Comparison of ENCODE assay signal across 18 mouse cellular contexts in the genomic region with DNA sequence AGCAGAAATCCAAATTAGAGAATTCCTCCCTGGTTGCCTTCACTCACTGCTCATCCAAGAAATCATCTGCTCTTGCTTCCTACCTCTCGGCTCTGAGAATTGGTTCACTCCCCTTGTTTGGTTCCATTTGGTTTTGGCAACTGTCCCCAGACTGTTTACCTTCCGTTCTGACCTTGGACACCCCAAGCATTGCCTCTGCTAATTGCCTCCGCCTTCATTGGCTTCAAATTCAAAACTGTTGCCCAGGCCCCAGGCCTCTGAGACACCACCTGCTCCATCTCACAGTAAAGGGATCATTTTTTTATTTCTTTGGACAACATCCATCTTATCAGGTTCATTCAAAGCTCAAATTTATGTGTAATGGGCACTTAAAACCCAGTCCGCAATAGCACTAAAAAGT.
DNase-seq lines count a peak whose midpoint lies in the region; ATAC-seq and TF ChIP-seq lines count a peak whose summit lies in the region.
"Had no signal": no experiment of that assay in that cellular context is flagged by ENCODE, and none has a peak within 500 bp of the region (broad histone marks: within the 10 kb centered on the region; RNA-seq: fewer than 3 reads in every experiment).

No protein-coding gene starts in this region.

- no peak overlapping the region for H3K27ac ChIP-seq in kidney, postnatal 0 days
- H3K27ac ChIP-seq in midbrain, postnatal 0 days (ENCODE audit: low read depth, low read length): no peak overlapping the region
- H3K27ac ChIP-seq in midbrain, embryonic 16.5 days (ENCODE audit: low read length): no peak overlapping the region
- H3K27ac ChIP-seq: embryonic facial prominence, embryonic 10.5 days; heart, embryonic 13.5 days; limb, embryonic 15.5 days; midbrain, embryonic 15.5 days had no signal

- no peak overlapping the region for H3K4me2 ChIP-seq in kidney, postnatal 0 days (ENCODE audit: low read length)
- H3K4me2 ChIP-seq in midbrain, postnatal 0 days (ENCODE audit: low read depth, low read length, poor library complexity, severe bottlenecking): no peak overlapping the region
- no peak overlapping the region for H3K4me2 ChIP-seq in midbrain, embryonic 16.5 days (ENCODE audit: low read length)
- H3K4me2 ChIP-seq: heart, embryonic 13.5 days; limb, embryonic 15.5 days; midbrain, embryonic 15.5 days had no signal

- no peaks in the 10 kb centered on the region for H3K9me3 ChIP-seq in kidney, postnatal 0 days (replicated peaks; ENCODE audit: low read length)
- H3K9me3 ChIP-seq in midbrain, postnatal 0 days (ENCODE audit: low read length): no peaks in the 10 kb centered on the region
- no peaks in the 10 kb centered on the region for H3K9me3 ChIP-seq in midbrain, embryonic 16.5 days (replicated peaks; ENCODE audit: control insufficient read depth, low read length, poor library complexity, severe bottlenecking)
- H3K9me3 ChIP-seq: embryonic facial prominence, embryonic 10.5 days; heart, embryonic 13.5 days; limb, embryonic 15.5 days; midbrain, embryonic 15.5 days had no signal

- peak; percentile 2 for DNase-seq in adrenal gland, postnatal 10 days
- no peak for DNase-seq in adrenal gland, adult 8-10 months
- DNase-seq in kidney, postnatal 0 days (ENCODE audit: low spot score): peak; percentile 47
- DNase-seq in kidney, postnatal 36 days: no peak
- peak; percentile 28 for DNase-seq in midbrain, postnatal 0 days (ENCODE audit: low spot score)
- no peak for DNase-seq in spleen, postnatal 14 days (ENCODE audit: low spot score in 2 of 2)
- DNase-seq in yolk sac, embryonic 10.5 days (ENCODE audit: low spot score): no peak
- DNase-seq: adrenal gland, postnatal 25 days; gastrocnemius, postnatal 36 days; right cerebral cortex, postnatal 4 days; thymus, adult 18-20 months had no signal

- no peak for TF ChIP-seq CTCF in kidney, postnatal 0 days (IDR thresholded peaks at IDR 0.05; ENCODE audit: low read depth)
- TF ChIP-seq CTCF in midbrain, postnatal 0 days (IDR thresholded peaks at IDR 0.05): no peak

- H3K4me3 ChIP-seq in kidney, postnatal 0 days (replicated peaks; ENCODE audit: low read depth, low read length): no peak overlapping the region
- H3K4me3 ChIP-seq in midbrain, postnatal 0 days (ENCODE audit: low read depth, low read length): no peak overlapping the region
- H3K4me3 ChIP-seq in midbrain, embryonic 16.5 days (ENCODE audit: low read depth, low read length): no peak overlapping the region
- H3K4me3 ChIP-seq: embryonic facial prominence, embryonic 10.5 days; erythroblast, embryonic 14.5 days; heart, embryonic 13.5 days; limb, embryonic 15.5 days; midbrain, embryonic 15.5 days had no signal

- ATAC-seq in kidney, postnatal 0 days (replicated peaks; ENCODE audit: low FRiP score, low read depth): no peak
- no peak for ATAC-seq in midbrain, postnatal 0 days (ENCODE audit: low FRiP score)
- ATAC-seq in midbrain, embryonic 16.5 days: no peak
- ATAC-seq: inflammation-experienced regulatory T-cells, adult 6 months; midbrain, embryonic 15.5 days had no signal

- no peaks in the 10 kb centered on the region for H3K4me1 ChIP-seq in kidney, postnatal 0 days (replicated peaks; ENCODE audit: insufficient read depth, low read length)
- no peaks in the 10 kb centered on the region for H3K4me1 ChIP-seq in midbrain, postnatal 0 days (ENCODE audit: insufficient read depth, low read length)
- H3K4me1 ChIP-seq in midbrain, embryonic 16.5 days (ENCODE audit: control insufficient read depth, insufficient read depth, low read length): no peaks in the 10 kb centered on the region
- H3K4me1 ChIP-seq: heart, embryonic 13.5 days; midbrain, embryonic 15.5 days had no signal

- WGBS in kidney, postnatal 0 days: 34% methylated on average over 4 of the region's 4 CpGs
- 86% methylated on average over 4 of the region's 4 CpGs for WGBS in midbrain, postnatal 0 days
- 84% methylated on average over 4 of the region's 4 CpGs for WGBS in midbrain, embryonic 16.5 days

- no peak overlapping the region for H3K9ac ChIP-seq in kidney, postnatal 0 days (ENCODE audit: low read depth, low read length)
- no peak overlapping the region for H3K9ac ChIP-seq in midbrain, postnatal 0 days (replicated peaks; ENCODE audit: low read length, poor library complexity, severe bottlenecking)
- no peak overlapping the region for H3K9ac ChIP-seq in midbrain, embryonic 16.5 days (ENCODE audit: low read depth, low read length)
- H3K9ac ChIP-seq: heart, embryonic 13.5 days; limb, embryonic 15.5 days; midbrain, embryonic 15.5 days had no signal

- H3K36me3 ChIP-seq in kidney, postnatal 0 days (ENCODE audit: insufficient read depth, low read length): no peaks in the 10 kb centered on the region
- no peaks in the 10 kb centered on the region for H3K36me3 ChIP-seq in midbrain, postnatal 0 days (ENCODE audit: insufficient read depth, low read length)
- no peaks in the 10 kb centered on the region for H3K36me3 ChIP-seq in midbrain, embryonic 16.5 days (ENCODE audit: control insufficient read depth, insufficient read depth, low read length)
- H3K36me3 ChIP-seq: embryonic facial prominence, embryonic 10.5 days; heart, embryonic 13.5 days; limb, embryonic 15.5 days; midbrain, embryonic 15.5 days had no signal

- H3K27me3 ChIP-seq in kidney, postnatal 0 days (ENCODE audit: insufficient read depth, low read length): no peaks in the 10 kb centered on the region
- no peaks in the 10 kb centered on the region for H3K27me3 ChIP-seq in midbrain, postnatal 0 days (ENCODE audit: insufficient read depth, low read length)
- H3K27me3 ChIP-seq in midbrain, embryonic 16.5 days (ENCODE audit: control insufficient read depth, insufficient read depth, low read depth, low read length): no peaks in the 10 kb centered on the region
- H3K27me3 ChIP-seq: heart, embryonic 13.5 days; limb, embryonic 15.5 days; midbrain, embryonic 15.5 days had no signal

Comparison
In these comparisons a context has a peak if more than half of its experiments do, and no peak if none do; other contexts are left out.
1. DNase-seq: peak in adrenal gland, postnatal 10 days (single experiment), kidney, postnatal 0 days (single experiment) and midbrain, postnatal 0 days (single experiment); none in adrenal gland, adult 8-10 months (single experiment), kidney, postnatal 36 days (0 of 2), spleen, postnatal 14 days (0 of 2) and yolk sac, embryonic 10.5 days (single experiment).